Mouse (Mus musculus): Measurements from ENCODE around the gene Col20a1.

GRCm38 (mm10) chr2:181048252-181048945 is 62.1 kb downstream of the Col20a1 start:
- TF ChIP-seq POLR2AphosphoS2 (IDR thresholded peaks at IDR 0.05; ENCODE audit: insufficient read length, low read depth): no peak
- TF ChIP-seq TCF12 (IDR thresholded peaks at IDR 0.05; ENCODE audit: insufficient read depth, poor library complexity, severe bottlenecking): no peak
- no peak for TF ChIP-seq MAX (IDR thresholded peaks at IDR 0.05; ENCODE audit: low read depth)
- no peak for TF ChIP-seq USF1 (IDR thresholded peaks at IDR 0.05; ENCODE audit: low read depth)
- TF ChIP-seq POLR2A (IDR thresholded peaks at IDR 0.05; ENCODE audit: insufficient read length, low read depth): no peak
- no peak for TF ChIP-seq MYOG (IDR thresholded peaks at IDR 0.05; ENCODE audit: control insufficient read depth in 1 of 3, insufficient read depth in 1 of 3, insufficient read length in 2 of 3, low read depth in 2 of 3)
- no peak for TF ChIP-seq MYOD1 (IDR thresholded peaks at IDR 0.05; ENCODE audit: control insufficient read depth in 1 of 3, insufficient read length in 2 of 3, low read depth in 2 of 3)
- TF ChIP-seq TCF3 (IDR thresholded peaks at IDR 0.05; ENCODE audit: insufficient read length, low read depth): no peak
- no peak for TF ChIP-seq REST (IDR thresholded peaks at IDR 0.05; ENCODE audit: insufficient read depth, insufficient read length)
